Mouse (Mus musculus) lung, adult 2 months (tissue): ENCODE measurements around the gene Morn4.

Experiments
- CTCF ChIP-seq: fragments of 200-500 bp; IDR thresholded peaks from 2 replicates; pipeline ENCODE4 v1.5.1; 2011; ENCODE audit warnings: mild to moderate bottlenecking, low read length, control low read depth; ENCODE audit not compliant: insufficient read depth
- POLR2A ChIP-seq: fragments of 200-500 bp; IDR thresholded peaks from 2 replicates; pipeline ENCODE4 v1.6.1; 2011; ENCODE audit warnings: low read depth, mild to moderate bottlenecking, control low read depth, low read length, borderline replicate concordance; ENCODE audit errors: extremely low read depth

DNA sequence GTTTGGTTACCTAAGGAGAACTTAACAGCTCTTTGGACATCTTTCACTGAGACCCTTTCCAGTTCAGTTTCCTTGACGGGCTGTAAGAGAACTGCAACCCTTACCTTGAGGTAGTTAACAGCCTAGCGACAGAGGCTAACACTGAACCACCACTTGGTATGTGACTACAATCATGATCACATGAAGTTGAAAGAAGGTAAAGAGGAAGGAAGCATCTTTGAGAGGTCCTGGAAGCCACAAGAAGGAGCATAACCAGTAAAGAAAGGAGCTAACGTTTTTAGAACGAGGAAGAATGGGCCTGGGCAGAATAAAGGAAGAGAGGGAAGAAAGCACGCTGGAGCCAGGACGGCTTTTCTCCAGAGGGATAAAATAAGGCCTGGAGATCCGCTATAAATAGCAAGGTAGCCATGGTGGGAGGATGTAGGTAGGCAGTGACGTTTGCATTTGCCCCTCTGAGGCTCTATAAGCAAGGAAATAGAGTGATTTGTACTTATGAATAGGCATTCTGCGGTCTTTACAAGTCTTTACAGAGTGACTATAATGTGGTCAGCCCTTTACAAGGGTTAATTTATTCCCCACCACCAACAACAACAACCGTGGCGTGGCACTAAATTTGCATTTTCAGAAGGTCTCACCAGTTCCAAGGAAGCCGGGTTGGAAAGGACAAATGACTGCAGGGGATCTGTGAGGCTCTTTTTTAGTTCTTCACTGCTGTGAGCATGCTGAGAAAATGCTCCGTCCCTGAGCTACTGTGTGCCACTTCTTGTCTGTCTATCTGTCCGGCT, 43.5 kb upstream of the Morn4 start:
- TF ChIP-seq POLR2A, result no peak
- TF ChIP-seq CTCF, result no peak
